Mouse (Mus musculus) limb, embryonic 11.5 days (tissue): Measurements from ENCODE around the gene Otor. TPM values are rescaled to one million over a fixed set of nuclear protein-coding genes. Genes with fewer than 3 reads are reported as not detected.

Source experiments
- ATAC-seq: fragments of 200-750 bp; cut with Nextera tagmentation; 2 replicates; pipeline ENCODE4 v1.8.0; 2017; ENCODE audit warnings: low read depth; ENCODE audit not compliant: insufficient number of reproducible peaks, low FRiP score, low TSS enrichment
- DNase-seq: peaks from one replicate; pipeline ENCODE4 v3.0.0-alpha.2; 2015; ENCODE audit warnings: low spot score
- H3K27ac ChIP-seq: fragments of 300-500 bp; sonication (generic); replicated peaks from 2 replicates; pipeline ENCODE4 v1.5.1; 2014; ENCODE audit warnings: low read depth, mild to moderate bottlenecking, low read length
- H3K27me3 ChIP-seq: fragments of 300-500 bp; sonication (generic); 2 replicates; pipeline ENCODE4 v1.6.1; 2014; ENCODE audit warnings: mild to moderate bottlenecking, low read length, mixed read lengths; ENCODE audit not compliant: control insufficient read depth, insufficient read depth
- H3K36me3 ChIP-seq: fragments of 300-500 bp; sonication (generic); 2 replicates; pipeline ENCODE4 v1.6.1; 2014; ENCODE audit warnings: mild to moderate bottlenecking, low read length, moderate library complexity, mixed read lengths; ENCODE audit not compliant: control insufficient read depth, insufficient read depth
- H3K4me1 ChIP-seq: fragments of 300-500 bp; sonication (generic); 2 replicates; pipeline ENCODE4 v1.6.1; 2014; ENCODE audit warnings: low read length, mixed read lengths; ENCODE audit not compliant: control insufficient read depth, insufficient read depth
- H3K4me2 ChIP-seq: fragments of 300-500 bp; sonication (generic); 2 replicates; pipeline ENCODE4 v1.6.1; 2014; ENCODE audit warnings: low read depth, mild to moderate bottlenecking, moderate library complexity; ENCODE audit not compliant: severe bottlenecking
- H3K4me3 ChIP-seq: fragments of 300-500 bp; sonication (generic); 2 replicates; pipeline ENCODE4 v1.5.1; 2014; ENCODE audit warnings: low read depth, low read length
- H3K9ac ChIP-seq: fragments of 300-500 bp; sonication (generic); 2 replicates; pipeline ENCODE4 v1.6.1; 2014; ENCODE audit warnings: mild to moderate bottlenecking, low read length
- H3K9me3 ChIP-seq: fragments of 300-500 bp; sonication (generic); 2 replicates; pipeline ENCODE4 v1.6.1; 2016; ENCODE audit warnings: low read length; ENCODE audit not compliant: control insufficient read depth
- WGBS: fragments of 180-500 bp; shearing (Covaris S2); extraction: QIAGEN DNeasy Blood & Tissue Kit; methylation state at CpG from one replicate; pipeline ENCODE4 v1.1.7; 2014; 5-methylcytosine and 5-hydroxymethylcytosine counted together
- polyA plus RNA-seq: library from polyadenylated mRNA; unstranded; fragments of >200 nt; fragmentation: Nextera tagmentation; extraction: Ambion mirVana; gene quantifications from 2 replicates; pipeline ENCODE4 v1.2.1, GENCODE M21; 2014

Otor gene
- polyA plus RNA-seq = 5.8 and 6.6 TPM in 2 replicates

DNA sequence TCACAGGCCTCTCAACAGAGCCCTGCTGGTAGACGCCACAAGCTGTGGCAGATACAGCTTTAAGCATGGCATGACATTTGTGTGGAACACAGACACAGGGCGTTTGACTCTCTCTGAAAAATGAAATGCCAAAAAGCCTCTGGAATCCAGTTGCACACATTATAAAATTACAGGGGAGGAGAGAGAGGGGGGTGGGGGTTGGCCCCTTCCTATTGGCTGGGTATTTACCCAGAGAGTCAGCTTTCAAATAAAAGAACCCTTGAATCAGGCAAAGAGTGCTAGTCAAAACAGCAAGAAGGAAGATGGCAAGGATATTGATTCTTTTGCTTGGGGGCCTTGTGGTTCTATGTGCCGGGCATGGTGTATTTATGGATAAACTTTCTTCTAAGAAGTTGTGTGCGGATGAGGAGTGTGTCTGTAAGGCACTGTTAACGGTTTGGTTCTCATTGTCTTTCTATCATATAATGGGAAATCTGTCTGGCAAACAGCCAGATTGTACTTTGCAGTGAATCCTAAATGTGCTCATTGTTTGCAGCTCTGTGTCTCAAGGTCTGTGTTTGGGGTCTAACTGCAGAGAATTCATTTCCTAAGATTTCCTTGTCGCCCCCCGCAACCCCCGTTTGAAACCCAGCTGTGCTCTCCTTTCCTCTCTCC, at the start of gene Otor:
Gene Otor, plus strand, starts transcription at position 276 of the 654 bp plus-strand sequence.
- Histone ChIP-seq H3K27me3 (no peaks in the 10 kb centered on the region), H3K36me3 (no peaks in the 10 kb centered on the region), H3K27ac (no peak within 1 kb of the TSS), H3K4me2 (no peak within 1 kb of the TSS), H3K9ac (no peak within 1 kb of the TSS), H3K4me3 (no peak within 1 kb of the TSS), H3K9me3 (no peaks in the 10 kb centered on the region), H3K4me1 (peaks cover 12% of the 10 kb centered on the region; the same call in 1 of the 2 replicates)
- DNase-seq = no peak
- whole genome bisulfite sequencing = 75% methylated on average over 8 of the region's 8 CpGs
- ATAC-seq = no peak; the same call in 1 of the 2 replicates

GRCm38 (mm10) chr2:143031283-143031682, 47.0 kb upstream of the Otor start:
- Histone ChIP-seq H3K4me1 (no peaks in the 10 kb centered on the region), H3K27ac (no peak overlapping the region), H3K9ac (no peak overlapping the region), H3K36me3 (no peaks in the 10 kb centered on the region), H3K9me3 (no peaks in the 10 kb centered on the region), H3K4me2 (no peak overlapping the region), H3K27me3 (no peaks in the 10 kb centered on the region), H3K4me3 (no peak overlapping the region)
- ATAC-seq = no peak
- WGBS = 83% methylated on average over 1 of the region's 1 CpGs
- no peak for DNase-seq

DNA sequence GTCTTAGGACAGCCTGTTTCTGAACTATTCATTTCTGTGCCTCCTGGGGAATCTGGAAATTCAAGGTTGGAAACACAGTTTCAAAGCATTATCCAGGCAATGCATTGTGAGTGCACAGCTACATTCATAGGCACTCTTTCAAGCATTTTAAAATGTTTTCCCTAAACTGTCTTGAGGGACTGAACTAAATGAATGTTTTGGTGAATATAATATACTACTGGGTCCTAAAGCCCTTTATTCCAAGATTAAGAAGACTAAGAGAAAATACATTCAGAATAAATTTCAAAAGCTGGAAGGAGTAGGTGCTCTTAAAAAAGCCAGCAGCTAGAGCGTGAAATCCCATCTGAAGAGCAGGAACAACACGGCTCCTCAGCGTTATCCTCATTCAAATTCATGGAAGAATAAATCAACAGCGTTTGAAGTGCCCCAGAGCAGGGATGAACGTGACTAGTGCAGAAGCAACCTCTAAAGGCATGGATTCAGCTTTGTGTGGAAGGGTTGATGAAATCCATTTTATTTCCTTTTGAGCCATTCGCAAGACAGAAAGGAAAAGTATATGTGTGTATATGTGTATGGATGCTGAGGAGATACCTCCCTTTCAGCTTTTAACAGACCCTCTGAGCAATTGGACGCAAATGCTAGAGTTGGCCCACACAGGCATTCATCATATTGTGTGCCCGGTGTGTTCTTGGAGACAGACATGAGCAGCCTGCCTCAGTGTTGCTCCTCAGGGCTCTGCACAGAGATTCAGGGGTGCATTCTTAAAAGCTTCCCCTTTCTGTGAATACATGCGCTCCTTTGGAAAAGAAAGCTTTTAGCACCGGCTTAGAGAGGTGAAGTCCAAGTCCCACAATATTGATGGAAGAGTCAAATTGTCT, 45.7 kb upstream of the Otor start:
- Histone ChIP-seq H3K27ac (no peak overlapping the region), H3K36me3 (no peaks in the 10 kb centered on the region), H3K4me3 (no peak overlapping the region), H3K27me3 (no peaks in the 10 kb centered on the region), H3K9ac (no peak overlapping the region), H3K4me1 (no peaks in the 10 kb centered on the region), H3K9me3 (no peaks in the 10 kb centered on the region), H3K4me2 (no peak overlapping the region)
- 82% methylated on average over 10 of the region's 10 CpGs for WGBS
- no peak for ATAC-seq
- DNase-seq = no peak

- DNase-seq = no peak
- H3K36me3 ChIP-seq = no peaks in the 10 kb centered on the region
- no peaks in the 10 kb centered on the region for H3K4me1 ChIP-seq
- no peaks in the 10 kb centered on the region for H3K27me3 ChIP-seq
- WGBS = 78% methylated on average over 7 of the region's 7 CpGs
- H3K9ac ChIP-seq = no peak overlapping the region
- H3K4me3 ChIP-seq = no peak overlapping the region
- no peak for ATAC-seq
- no peak overlapping the region for H3K4me2 ChIP-seq
- no peaks in the 10 kb centered on the region for H3K9me3 ChIP-seq
- no peak overlapping the region for H3K27ac ChIP-seq
These were observed 43.8 kb upstream of the Otor start for GRCm38 (mm10) chr2:143034350-143035085.

- H3K4me3 ChIP-seq = no peak overlapping the region
- H3K36me3 ChIP-seq = no peaks in the 10 kb centered on the region
- ATAC-seq (no peak), DNase-seq (no peak)
- H3K9ac ChIP-seq = no peak overlapping the region
- no peak overlapping the region for H3K27ac ChIP-seq
- no peak overlapping the region for H3K4me2 ChIP-seq
- no peaks in the 10 kb centered on the region for H3K9me3 ChIP-seq
- no peaks in the 10 kb centered on the region for H3K4me1 ChIP-seq
- no peaks in the 10 kb centered on the region for H3K27me3 ChIP-seq
- WGBS = 85% methylated on average over 10 of the region's 10 CpGs
These were observed 43.1 kb upstream of the Otor start for GRCm38 (mm10) chr2:143035086-143035593.

DNA sequence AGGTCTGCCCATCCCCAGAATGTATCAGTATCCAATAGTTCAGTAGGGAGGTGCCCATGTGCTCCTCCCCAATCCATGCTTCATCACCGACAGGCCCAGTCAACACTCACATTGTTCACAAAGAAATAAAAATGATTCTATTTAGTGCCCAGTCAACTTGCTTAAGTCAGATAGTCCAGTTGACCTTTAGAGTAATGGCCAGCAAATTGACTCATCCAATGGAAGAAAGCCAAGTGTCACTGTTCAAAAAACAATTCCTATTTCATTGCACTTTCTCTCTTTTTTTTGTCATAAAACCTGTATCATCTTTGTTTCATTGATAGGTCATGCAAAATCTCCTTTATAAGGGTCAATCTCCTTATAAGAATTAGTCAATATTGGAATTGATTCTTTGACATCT, 36.7 kb upstream of the Otor start:
- WGBS = 89% methylated on average over 1 of the region's 1 CpGs
- Histone ChIP-seq H3K36me3 (no peaks in the 10 kb centered on the region), H3K9me3 (no peaks in the 10 kb centered on the region), H3K4me3 (no peak overlapping the region), H3K4me1 (no peaks in the 10 kb centered on the region), H3K27ac (no peak overlapping the region), H3K4me2 (no peak overlapping the region), H3K9ac (no peak overlapping the region), H3K27me3 (no peaks in the 10 kb centered on the region)
- DNase-seq (no peak), ATAC-seq (no peak)

DNA sequence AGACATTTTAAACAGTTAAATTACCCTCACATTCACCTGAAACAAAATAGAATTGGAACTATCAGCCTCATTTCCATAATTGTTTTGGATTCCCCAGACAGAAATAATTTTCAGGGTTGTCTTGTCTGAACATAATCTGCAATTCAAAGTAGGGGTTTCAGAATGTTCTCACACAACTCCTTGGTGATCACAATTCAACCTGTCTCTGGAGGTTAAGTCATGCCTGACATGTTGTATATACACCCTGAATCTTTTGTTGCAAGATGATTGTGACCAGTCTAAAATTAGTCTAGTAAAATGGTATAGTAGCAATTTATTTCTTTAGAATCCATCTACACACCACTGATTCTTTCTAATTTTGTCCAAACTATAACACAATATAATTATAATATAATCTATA, 23.0 kb upstream of the Otor start:
- no peak overlapping the region for H3K27ac ChIP-seq
- no peak overlapping the region for H3K9ac ChIP-seq
- no peaks in the 10 kb centered on the region for H3K4me1 ChIP-seq
- DNase-seq (no peak), ATAC-seq (no peak)
- H3K4me2 ChIP-seq = no peak overlapping the region
- H3K4me3 ChIP-seq = no peak overlapping the region
- H3K9me3 ChIP-seq = no peaks in the 10 kb centered on the region
- H3K36me3 ChIP-seq = no peaks in the 10 kb centered on the region
- H3K27me3 ChIP-seq = no peaks in the 10 kb centered on the region

DNA sequence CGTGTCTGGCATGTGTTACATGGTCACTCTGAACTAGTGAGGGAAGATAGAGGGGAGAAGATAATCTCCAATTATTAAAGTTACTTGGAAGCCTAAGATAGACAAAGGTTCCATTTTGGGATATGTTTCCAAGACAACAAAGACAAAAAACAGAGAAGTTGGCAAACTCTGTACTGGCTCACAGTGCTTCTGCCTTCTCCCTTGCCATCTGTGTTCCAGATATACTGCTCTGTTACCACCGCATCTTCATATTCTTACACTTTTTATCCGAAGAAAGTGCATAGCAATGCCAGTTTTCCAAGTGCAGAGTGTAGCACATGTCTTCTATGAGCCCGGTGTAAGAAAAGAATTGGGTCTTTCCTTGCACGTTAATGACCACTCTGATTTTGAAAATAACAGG, 21.5 kb upstream of the Otor start:
- Histone ChIP-seq H3K27ac (no peak overlapping the region), H3K4me1 (no peaks in the 10 kb centered on the region), H3K9ac (no peak overlapping the region), H3K4me2 (no peak overlapping the region), H3K36me3 (no peaks in the 10 kb centered on the region), H3K4me3 (no peak overlapping the region), H3K27me3 (no peaks in the 10 kb centered on the region), H3K9me3 (no peaks in the 10 kb centered on the region)
- ATAC-seq = no peak
- WGBS = 77% methylated on average over 5 of the region's 5 CpGs
- no peak for DNase-seq
